Mouse (Mus musculus) hindbrain, embryonic 12.5 days (tissue): ENCODE data around the gene Aldoc. TPM values are rescaled to one million over a fixed set of nuclear protein-coding genes. Genes with fewer than 3 reads are reported as not detected.

Experiments used
- ATAC-seq: fragments of 200-750 bp; cut with Nextera tagmentation; 2 replicates; pipeline ENCODE4 v1.8.0; 2017; ENCODE audit warnings: moderate TSS enrichment; ENCODE audit not compliant: low FRiP score
- H3K27ac ChIP-seq: fragments of 300-500 bp; sonication (generic); 2 replicates; pipeline ENCODE4 v1.5.1; 2016; ENCODE audit warnings: mild to moderate bottlenecking
- H3K27me3 ChIP-seq: fragments of 300-500 bp; sonication (generic); 2 replicates; pipeline ENCODE4 v1.6.1; 2016; ENCODE audit warnings: mild to moderate bottlenecking
- H3K36me3 ChIP-seq: fragments of 300-500 bp; sonication (generic); 2 replicates; pipeline ENCODE4 v1.6.1; 2016; ENCODE audit warnings: mild to moderate bottlenecking
- H3K4me1 ChIP-seq: fragments of 300-500 bp; sonication (generic); 2 replicates; pipeline ENCODE4 v1.6.1; 2016
- H3K4me2 ChIP-seq: fragments of 300-500 bp; sonication (generic); replicated peaks from 2 replicates; pipeline ENCODE4 v1.6.1; 2016; ENCODE audit warnings: mild to moderate bottlenecking
- H3K4me3 ChIP-seq: fragments of 300-500 bp; sonication (generic); 2 replicates; pipeline ENCODE4 v1.5.1; 2016; ENCODE audit warnings: mild to moderate bottlenecking
- H3K9ac ChIP-seq: fragments of 300-500 bp; sonication (generic); 2 replicates; pipeline ENCODE4 v1.6.1; 2016; ENCODE audit warnings: mild to moderate bottlenecking, moderate library complexity
- H3K9me3 ChIP-seq: fragments of 300-500 bp; sonication (generic); replicated peaks from 2 replicates; pipeline ENCODE4 v1.6.1; 2016; ENCODE audit warnings: mild to moderate bottlenecking
- WGBS: fragments of 180-500 bp; shearing (Covaris S2); methylation state at CpG from one replicate; pipeline ENCODE4 v1.1.7; 2016; 5-methylcytosine and 5-hydroxymethylcytosine counted together
- polyA plus RNA-seq: library from polyadenylated mRNA; unstranded; fragments of >200 nt; fragmentation: Nextera tagmentation; extraction: Ambion mirVana; gene quantifications from 2 replicates; pipeline ENCODE4 v1.2.1, GENCODE M21; 2016

The Aldoc gene
- polyA plus RNA-seq, 1 experiment from 2014 or later = 20.1 TPM

DNA sequence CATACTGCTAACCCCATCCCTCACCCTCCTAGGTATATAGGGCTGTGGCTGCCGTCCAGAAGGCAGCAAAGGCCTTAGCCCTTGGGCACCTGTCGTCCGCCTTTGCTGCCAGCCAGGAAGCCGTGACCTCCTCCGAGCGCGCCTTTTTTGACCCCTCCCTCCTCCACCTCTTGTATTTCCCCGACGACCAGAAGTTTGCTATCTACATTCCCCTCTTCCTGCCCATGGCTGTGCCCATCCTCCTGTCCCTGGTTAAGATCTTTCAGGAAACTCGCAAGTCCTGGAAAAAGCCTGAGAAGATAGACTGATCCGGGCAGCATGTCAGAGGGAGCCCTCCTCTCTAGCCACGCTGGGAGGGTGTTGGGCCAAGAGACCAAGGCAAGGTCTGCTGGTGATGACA is 18.9 kb downstream of the Aldoc start:
- H3K9ac ChIP-seq = no peak overlapping the region
- no peak for ATAC-seq
- H3K27me3 ChIP-seq = no peaks in the 10 kb centered on the region
- no peaks in the 10 kb centered on the region for H3K9me3 ChIP-seq
- H3K4me1 ChIP-seq = peaks cover 28% of the 10 kb centered on the region
- 82% methylated on average over 12 of the region's 12 CpGs for WGBS
- no peak overlapping the region for H3K4me2 ChIP-seq
- no peak overlapping the region for H3K27ac ChIP-seq
- H3K36me3 ChIP-seq = peaks cover 41% of the 10 kb centered on the region
- no peak overlapping the region for H3K4me3 ChIP-seq

DNA sequence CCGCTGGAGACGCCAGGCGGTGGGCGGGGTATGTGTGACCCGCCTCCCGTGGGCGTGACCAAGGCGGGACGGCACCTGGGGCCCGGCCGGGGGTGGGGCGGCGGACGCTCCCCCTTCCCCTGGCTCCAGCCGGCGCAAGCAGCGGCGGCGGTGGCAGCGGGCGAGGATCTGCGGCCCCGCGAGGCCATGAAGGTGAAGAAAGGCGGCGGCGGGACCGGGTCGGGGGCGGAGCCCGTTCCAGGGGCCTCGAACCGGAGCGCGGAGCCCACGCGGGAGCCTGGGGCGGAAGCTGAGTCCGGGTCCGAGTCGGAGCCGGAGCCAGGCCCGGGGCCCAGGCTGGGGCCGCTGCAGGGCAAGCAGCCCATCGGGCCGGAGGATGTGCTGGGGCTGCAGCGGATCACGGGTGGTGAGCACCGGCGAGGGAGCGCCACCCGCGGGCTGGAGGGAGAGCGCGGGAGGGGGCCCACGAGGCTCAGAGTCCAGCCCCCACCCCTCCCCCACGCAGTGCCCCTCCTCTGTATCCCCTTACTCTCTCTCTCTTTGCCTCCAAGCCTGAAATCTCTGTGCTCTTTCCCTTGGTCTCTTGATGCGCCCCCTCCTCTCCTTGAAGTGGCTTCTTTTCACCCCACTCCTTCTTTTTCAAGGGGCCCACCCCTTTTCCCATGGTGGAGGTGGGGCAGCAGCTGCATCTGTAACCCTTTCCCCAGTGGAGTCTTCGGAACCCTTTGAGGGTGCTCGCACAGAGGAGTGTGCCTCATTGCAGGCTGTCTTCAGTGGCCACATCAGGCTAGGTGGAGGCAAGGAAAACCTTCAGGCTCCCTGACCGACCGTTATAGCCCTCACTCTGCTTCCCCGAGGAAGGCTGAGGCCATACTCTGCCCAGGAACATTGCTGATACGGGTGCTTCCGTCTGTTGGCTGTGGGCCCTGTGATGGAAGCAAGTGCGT is 20.9 kb downstream of the Aldoc start, which contains the start of gene Unc119:
Gene Unc119, plus strand, starts transcription at position 102 of the 947 bp plus-strand sequence.
- peak within 1 kb of the TSS; percentile 79 for H3K4me2 ChIP-seq
- H3K9ac ChIP-seq = peak within 1 kb of the TSS; percentile 94
- H3K9me3 ChIP-seq = no peaks in the 10 kb centered on the region
- ATAC-seq = peak; percentile 79
- H3K36me3 ChIP-seq = peaks cover 38% of the 10 kb centered on the region
- H3K4me1 ChIP-seq = peaks cover 36% of the 10 kb centered on the region
- H3K4me3 ChIP-seq = peak within 1 kb of the TSS; percentile 89
- no peaks in the 10 kb centered on the region for H3K27me3 ChIP-seq
- WGBS = 2% methylated on average over 46 of the region's 66 CpGs
- peak within 1 kb of the TSS; percentile 94 for H3K27ac ChIP-seq

DNA sequence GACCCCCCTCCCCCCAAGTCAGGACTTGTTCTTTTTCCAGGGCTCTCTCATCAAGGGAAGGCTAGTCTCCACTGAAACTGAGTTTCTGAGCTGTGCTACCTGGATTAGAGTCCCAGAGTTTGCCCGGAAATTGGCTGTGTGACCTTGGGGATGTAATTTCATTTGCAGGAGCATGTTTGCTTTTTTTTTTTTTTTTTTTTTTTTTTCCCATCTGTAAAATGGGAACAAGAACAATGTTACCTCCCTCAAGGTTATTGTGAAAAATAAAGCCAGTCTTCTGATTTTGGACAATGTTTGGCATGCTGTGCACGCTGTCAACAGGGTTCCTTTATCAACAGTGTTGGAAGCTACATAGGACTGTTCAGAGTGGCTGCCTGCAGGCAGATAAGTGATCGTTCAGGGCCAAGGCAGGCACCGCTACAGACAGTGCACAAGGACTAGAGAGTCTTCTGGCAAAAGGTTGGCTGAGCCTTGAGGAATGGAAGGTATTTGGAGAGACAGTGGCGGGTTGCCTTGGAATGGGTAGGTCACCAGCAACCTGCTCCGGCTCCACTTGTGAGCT is 21.6 kb downstream of the Aldoc start:
- no peak for ATAC-seq
- peak overlapping the region; percentile 79 for H3K4me2 ChIP-seq
- peak overlapping the region; percentile 94 for H3K9ac ChIP-seq
- peak overlapping the region; percentile 89 for H3K4me3 ChIP-seq
- H3K9me3 ChIP-seq = no peaks in the 10 kb centered on the region
- H3K36me3 ChIP-seq = peaks cover 38% of the 10 kb centered on the region
- peak overlapping the region; percentile 94 for H3K27ac ChIP-seq
- WGBS = 83% methylated on average over 6 of the region's 6 CpGs
- no peaks in the 10 kb centered on the region for H3K27me3 ChIP-seq
- H3K4me1 ChIP-seq = peaks cover 36% of the 10 kb centered on the region

DNA sequence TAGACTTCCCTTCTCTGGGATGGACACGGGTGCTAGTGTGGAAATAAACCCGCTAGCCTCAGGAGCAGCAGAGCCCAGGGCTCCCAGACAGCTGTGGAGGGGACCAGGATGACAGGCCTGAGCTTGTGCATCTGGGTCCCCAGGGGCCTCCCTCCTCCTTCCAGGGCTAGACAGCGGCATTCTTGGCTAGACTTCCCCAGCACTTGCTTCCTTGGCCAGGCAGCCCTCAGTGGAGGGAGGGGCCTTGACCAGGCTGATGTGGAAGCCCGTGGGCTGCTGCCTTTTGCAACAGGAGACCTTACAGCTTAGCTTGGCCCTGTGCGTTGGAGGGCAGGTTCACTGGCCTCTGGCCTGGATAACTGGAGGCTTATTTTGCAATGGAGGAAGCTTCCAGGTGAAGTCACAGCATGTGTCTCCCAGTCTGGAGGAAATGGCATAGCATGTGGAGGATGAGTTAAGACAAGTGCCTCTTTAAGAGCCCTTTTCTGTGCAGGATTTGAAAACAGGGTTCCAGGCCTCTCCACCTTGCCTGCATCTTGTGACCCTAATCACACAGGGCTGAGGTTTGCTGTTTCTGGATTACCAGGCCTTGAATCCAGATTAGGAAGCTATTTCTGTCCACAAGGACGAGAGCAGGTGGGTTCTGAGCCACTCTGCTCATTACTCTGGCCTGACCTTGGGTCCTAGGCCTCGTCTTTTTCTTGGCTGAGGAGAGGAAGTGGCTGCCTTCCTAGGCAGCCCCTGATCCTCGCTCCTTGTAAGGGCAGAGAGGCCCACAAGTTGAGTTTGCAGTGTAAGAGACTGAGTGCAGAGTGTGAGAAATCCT is 22.3 kb downstream of the Aldoc start:
- Histone ChIP-seq H3K4me2 (peak overlapping the region; percentile 79), H3K36me3 (peaks cover 39% of the 10 kb centered on the region), H3K9ac (peak overlapping the region; percentile 29; the same call in 1 of the 2 replicates), H3K9me3 (no peaks in the 10 kb centered on the region), H3K27ac (no peak overlapping the region), H3K27me3 (no peaks in the 10 kb centered on the region), H3K4me1 (peaks cover 39% of the 10 kb centered on the region), H3K4me3 (0 out of 2 replicates have a peak overlapping the region, but pooled peaks have one; percentile 89)
- no peak for ATAC-seq
- 63% methylated on average over 8 of the region's 8 CpGs for WGBS

DNA sequence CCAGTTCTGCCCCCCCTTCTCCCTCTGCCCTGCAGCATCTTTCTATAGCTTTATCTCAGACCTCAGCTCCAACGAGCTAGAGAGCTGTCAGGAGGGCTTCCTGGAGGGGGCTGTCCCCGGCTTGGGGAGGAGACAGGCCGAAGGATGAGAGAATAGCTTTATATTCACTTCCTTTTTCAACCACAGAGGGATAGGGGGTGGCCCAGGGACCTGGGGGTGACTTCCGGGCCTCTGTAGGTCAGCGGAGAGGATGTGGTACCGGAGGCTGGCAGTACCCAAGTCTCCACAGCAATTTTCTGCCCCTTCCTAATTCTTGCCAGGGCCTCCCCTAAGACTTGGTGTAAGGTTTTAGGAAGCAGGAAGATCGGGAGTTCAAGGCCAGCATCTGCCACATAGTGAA is 23.0 kb downstream of the Aldoc start:
- WGBS = 87% methylated on average over 7 of the region's 7 CpGs
- no peak overlapping the region for H3K4me2 ChIP-seq
- peaks cover 39% of the 10 kb centered on the region for H3K4me1 ChIP-seq

DNA sequence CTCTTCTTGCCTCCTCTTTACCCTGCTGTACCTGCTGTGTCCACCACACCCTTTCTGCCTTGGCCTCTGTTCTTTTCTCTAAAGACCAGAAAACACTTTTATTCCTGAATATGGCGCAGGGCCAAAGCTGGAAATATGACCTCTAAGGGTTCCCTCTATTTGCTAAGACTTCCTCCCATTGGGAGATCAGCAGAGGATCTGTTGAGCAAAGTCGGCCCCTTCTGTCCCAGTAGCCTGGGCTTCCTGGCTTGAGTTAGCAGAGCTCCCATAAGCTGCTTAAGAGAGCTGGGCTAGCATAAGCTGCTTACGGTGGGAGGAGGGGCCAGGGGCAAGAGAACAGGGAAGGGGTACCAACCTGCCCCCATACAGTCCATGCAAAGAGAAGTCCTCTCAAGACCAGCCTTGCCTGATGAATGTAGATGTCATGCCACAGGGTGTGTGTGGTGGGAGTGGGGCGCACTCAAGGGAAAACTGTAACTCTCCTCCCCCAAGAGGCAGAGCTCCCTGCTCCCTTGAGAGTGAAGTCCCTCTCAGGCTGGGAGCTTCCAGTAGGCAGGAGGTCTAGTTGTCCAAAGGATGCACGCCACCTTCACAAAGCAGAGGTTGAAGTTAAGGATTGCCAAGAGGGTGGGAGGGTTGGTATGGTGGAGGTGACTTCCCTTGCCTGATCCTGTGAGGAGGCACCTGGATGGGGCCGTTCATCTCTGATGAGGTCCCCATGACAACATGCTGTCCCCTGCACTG is 23.7 kb downstream of the Aldoc start:
- WGBS = 86% methylated on average over 6 of the region's 6 CpGs
- peaks cover 30% of the 10 kb centered on the region for H3K36me3 ChIP-seq
- no peak overlapping the region for H3K9ac ChIP-seq
- H3K27ac ChIP-seq = no peak overlapping the region
- ATAC-seq = no peak
- H3K27me3 ChIP-seq = no peaks in the 10 kb centered on the region
- no peaks in the 10 kb centered on the region for H3K9me3 ChIP-seq
- no peak overlapping the region for H3K4me3 ChIP-seq
- peaks cover 39% of the 10 kb centered on the region for H3K4me1 ChIP-seq
- no peak overlapping the region for H3K4me2 ChIP-seq

More for the DNA sequence above, 23.0 kb downstream of the Aldoc start:
- Histone ChIP-seq H3K9ac (0 out of 2 replicates have a peak overlapping the region, but pooled peaks have one; percentile 3), H3K27ac (no peak overlapping the region), H3K4me3 (no peak overlapping the region), H3K9me3 (no peaks in the 10 kb centered on the region), H3K36me3 (peaks cover 37% of the 10 kb centered on the region), H3K27me3 (no peaks in the 10 kb centered on the region)
- ATAC-seq = no peak

DNA sequence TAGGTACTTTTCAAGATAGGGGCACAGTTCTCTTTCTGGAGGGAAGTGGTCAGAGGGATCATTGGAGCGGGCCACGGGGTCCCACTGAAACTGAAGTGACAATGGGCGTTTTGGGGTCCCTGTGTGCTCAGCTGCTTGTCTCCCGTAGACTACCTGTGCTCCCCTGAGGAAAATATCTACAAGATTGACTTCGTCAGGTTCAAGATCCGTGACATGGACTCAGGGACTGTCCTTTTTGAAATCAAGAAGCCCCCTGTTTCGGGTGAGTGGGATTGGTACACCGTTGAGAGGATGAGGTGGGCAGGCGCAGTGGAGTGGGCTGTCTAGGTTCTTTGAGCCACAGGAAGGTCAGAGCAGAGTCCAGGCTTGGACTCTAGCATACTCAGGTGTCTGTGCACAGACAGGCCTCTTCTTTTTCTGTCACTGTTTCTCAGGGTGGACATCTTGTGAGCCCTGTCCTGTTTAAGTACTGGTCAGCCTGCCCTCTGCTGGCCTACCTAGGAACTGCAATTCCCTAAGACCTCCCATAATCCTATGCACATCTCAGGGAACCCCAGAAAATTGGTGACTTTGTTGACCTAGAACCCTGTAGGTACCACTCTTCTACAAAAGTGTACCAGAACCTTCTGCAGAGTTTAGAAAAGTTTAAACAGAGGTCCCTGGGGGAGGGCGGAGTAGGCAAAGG is 24.4 kb downstream of the Aldoc start:
- ATAC-seq = no peak
- H3K4me2 ChIP-seq = no peak overlapping the region
- H3K4me1 ChIP-seq = peaks cover 39% of the 10 kb centered on the region
- no peaks in the 10 kb centered on the region for H3K9me3 ChIP-seq
- no peak overlapping the region for H3K4me3 ChIP-seq
- no peak overlapping the region for H3K9ac ChIP-seq
- WGBS = 90% methylated on average over 10 of the region's 10 CpGs
- no peak overlapping the region for H3K27ac ChIP-seq
- peaks cover 27% of the 10 kb centered on the region for H3K36me3 ChIP-seq
- no peaks in the 10 kb centered on the region for H3K27me3 ChIP-seq

DNA sequence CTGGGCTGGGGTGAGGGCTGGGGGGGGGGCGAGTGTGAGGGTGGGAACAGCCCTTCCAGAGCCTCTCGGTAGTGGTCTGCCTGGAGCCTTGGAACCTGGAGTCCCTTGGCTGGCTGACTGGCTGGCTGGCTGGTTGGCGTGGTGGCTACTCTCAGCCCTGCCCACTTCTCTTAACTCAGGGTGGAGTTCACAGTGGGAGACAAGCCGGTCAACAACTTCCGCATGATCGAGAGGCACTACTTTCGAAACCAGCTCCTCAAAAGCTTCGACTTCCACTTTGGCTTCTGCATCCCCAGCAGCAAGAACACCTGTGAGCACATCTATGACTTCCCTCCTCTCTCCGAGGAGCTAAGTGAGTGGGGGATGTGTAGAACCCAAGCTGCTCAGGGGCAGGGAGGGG is 25.1 kb downstream of the Aldoc start:
- 68% methylated on average over 9 of the region's 9 CpGs for WGBS
- Histone ChIP-seq H3K4me1 (peaks cover 37% of the 10 kb centered on the region), H3K4me2 (no peak overlapping the region), H3K9me3 (no peaks in the 10 kb centered on the region), H3K36me3 (peaks cover 27% of the 10 kb centered on the region), H3K27me3 (no peaks in the 10 kb centered on the region), H3K9ac (no peak overlapping the region), H3K4me3 (no peak overlapping the region), H3K27ac (no peak overlapping the region)
- no peak for ATAC-seq

DNA sequence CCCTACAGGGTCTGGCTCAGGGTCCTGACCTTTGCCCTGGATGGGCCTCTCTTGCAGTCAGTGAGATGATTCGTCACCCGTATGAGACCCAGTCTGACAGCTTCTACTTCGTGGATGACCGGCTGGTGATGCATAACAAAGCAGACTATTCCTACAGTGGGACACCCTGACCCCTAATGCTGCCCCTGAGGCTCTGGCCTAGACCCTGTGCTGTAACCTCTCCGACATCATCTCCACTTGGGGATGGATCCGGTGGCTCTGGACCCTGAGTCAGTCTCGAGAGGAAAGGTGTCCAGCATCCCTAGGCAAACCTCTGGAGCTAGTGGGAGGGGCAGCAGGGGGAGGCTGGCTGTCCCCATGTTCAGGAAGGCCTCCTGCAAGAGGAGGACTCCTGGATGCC is 25.7 kb downstream of the Aldoc start:
- Histone ChIP-seq H3K4me1 (peaks cover 35% of the 10 kb centered on the region), H3K27me3 (no peaks in the 10 kb centered on the region), H3K4me3 (no peak overlapping the region), H3K27ac (no peak overlapping the region), H3K36me3 (peaks cover 27% of the 10 kb centered on the region), H3K4me2 (no peak overlapping the region), H3K9me3 (no peaks in the 10 kb centered on the region), H3K9ac (no peak overlapping the region)
- 27% methylated on average over 7 of the region's 7 CpGs for WGBS
- no peak for ATAC-seq

DNA sequence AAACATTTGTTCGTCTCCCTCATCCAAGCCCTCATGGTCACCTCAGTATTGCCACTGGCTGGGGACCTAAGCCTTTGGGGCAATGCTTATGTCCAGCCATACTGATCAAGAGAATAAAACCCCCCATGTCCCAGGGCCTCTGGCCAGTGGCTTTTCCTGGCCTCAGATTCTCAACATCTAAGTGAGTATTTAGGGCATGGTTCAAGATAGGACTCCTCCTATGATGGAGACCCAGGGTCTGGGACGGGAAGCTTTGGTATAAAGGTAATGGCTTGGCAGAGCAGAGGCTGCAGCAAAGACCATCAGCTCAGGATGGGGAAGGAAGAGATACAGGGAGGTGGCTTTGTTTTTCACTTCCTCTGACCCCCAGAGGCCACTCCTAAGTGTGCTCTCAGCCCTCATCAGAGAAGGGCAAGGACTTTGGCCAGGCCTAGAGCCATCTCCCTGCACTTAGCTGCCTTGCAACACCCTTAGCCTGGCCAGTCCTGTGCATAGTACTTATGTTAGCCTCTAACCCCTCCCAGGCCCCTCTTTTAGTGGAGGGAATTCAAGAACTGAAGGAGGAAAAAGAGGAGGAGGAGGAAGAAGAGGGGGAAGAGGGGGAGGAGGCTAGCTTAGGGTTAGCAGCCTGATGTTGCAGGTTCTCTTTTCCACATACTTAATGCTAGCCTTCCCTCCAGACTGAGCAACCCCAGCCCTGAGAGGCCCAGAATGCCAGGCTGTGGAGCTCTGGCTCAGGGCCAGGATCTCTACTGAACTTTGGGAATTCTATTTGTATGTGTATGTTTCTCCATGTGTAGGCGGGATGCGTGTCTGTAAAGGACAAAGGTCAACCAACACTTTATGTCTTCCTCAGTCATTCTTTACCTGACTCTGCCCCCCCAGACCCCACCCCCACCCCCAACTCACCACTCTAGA is 26.9 kb downstream of the Aldoc start:
- H3K27ac ChIP-seq = no peak overlapping the region
- no peak for ATAC-seq

More for the DNA sequence above, 26.9 kb downstream of the Aldoc start:
- Histone ChIP-seq H3K4me2 (no peak overlapping the region), H3K9ac (no peak overlapping the region), H3K27me3 (no peaks in the 10 kb centered on the region), H3K4me3 (no peak overlapping the region), H3K4me1 (peaks cover 27% of the 10 kb centered on the region), H3K9me3 (no peaks in the 10 kb centered on the region), H3K36me3 (peaks cover 27% of the 10 kb centered on the region)
- 94% methylated on average over 4 of the region's 4 CpGs for WGBS
